Mouse (Mus musculus) liver, embryonic 13.5 days (tissue): ENCODE data around the gene Smarcc2. TPM values are rescaled to one million over a fixed set of nuclear protein-coding genes. Genes with fewer than 3 reads are reported as not detected.

Experiments
- ATAC-seq: fragments of 200-750 bp; cut with Nextera tagmentation; 2 replicates; pipeline ENCODE4 v1.8.0; 2017; ENCODE audit warnings: low read depth, mild to moderate bottlenecking, moderate number of reproducible peaks, moderate library complexity
- DNase-seq: peaks from one replicate; pipeline ENCODE4 v3.0.0; 2022
- H3K27ac ChIP-seq: fragments of 300-500 bp; sonication (generic); 2 replicates; pipeline ENCODE4 v1.5.1; 2015; ENCODE audit warnings: moderate library complexity, mild to moderate bottlenecking, inconsistent platforms
- H3K27me3 ChIP-seq: fragments of 300-500 bp; sonication (generic); 2 replicates; pipeline ENCODE4 v1.6.1; 2015; ENCODE audit warnings: mild to moderate bottlenecking, inconsistent platforms
- H3K36me3 ChIP-seq: fragments of 300-500 bp; sonication (generic); 2 replicates; pipeline ENCODE4 v1.6.1; 2015; ENCODE audit warnings: mild to moderate bottlenecking, inconsistent platforms
- H3K4me1 ChIP-seq: fragments of 300-500 bp; sonication (generic); replicated peaks from 2 replicates; pipeline ENCODE4 v1.6.1; 2015; ENCODE audit warnings: inconsistent platforms
- H3K4me2 ChIP-seq: fragments of 300-500 bp; sonication (generic); 2 replicates; pipeline ENCODE4 v1.6.1; 2015; ENCODE audit warnings: inconsistent platforms, mild to moderate bottlenecking, moderate library complexity
- H3K4me3 ChIP-seq: fragments of 300-500 bp; sonication (generic); replicated peaks from 2 replicates; pipeline ENCODE4 v1.5.1; 2015; ENCODE audit warnings: mild to moderate bottlenecking, inconsistent platforms
- H3K9ac ChIP-seq: fragments of 300-500 bp; sonication (generic); 2 replicates; pipeline ENCODE4 v1.6.1; 2015; ENCODE audit warnings: mild to moderate bottlenecking, inconsistent platforms
- H3K9me3 ChIP-seq: fragments of 300-500 bp; sonication (generic); replicated peaks from 2 replicates; pipeline ENCODE4 v1.6.1; 2016; ENCODE audit warnings: inconsistent platforms
- WGBS: fragments of 180-500 bp; shearing (Covaris S2); methylation state at CpG from one replicate; pipeline ENCODE4 v1.1.7; 2015; ENCODE audit not compliant: insufficient replicate concordance; 5-methylcytosine and 5-hydroxymethylcytosine counted together
- polyA plus RNA-seq: library from polyadenylated mRNA; unstranded; fragments of >200 nt; fragmentation: Nextera tagmentation; extraction: Ambion mirVana; gene quantifications from 2 replicates; pipeline ENCODE4 v1.2.1, GENCODE M21; 2015

The Smarcc2 gene
- polyA plus RNA-seq, 1 experiment from 2014 or later, result 18.5 TPM

GRCm38 (mm10) chr10:128493695-128494666 is 34.9 kb downstream of the Smarcc2 start, which contains the start of gene Myl6:
Gene Myl6 (minus strand): TSS chr10:128494145.
- Histone ChIP-seq H3K4me2 (peak within 1 kb of the TSS; percentile 93), H3K4me3 (peak within 1 kb of the TSS; percentile 88), H3K9me3 (no peaks in the 10 kb centered on the region), H3K4me1 (peaks cover 68% of the 10 kb centered on the region), H3K36me3 (peaks cover 33% of the 10 kb centered on the region), H3K9ac (peak within 1 kb of the TSS; percentile 93), H3K27ac (peak within 1 kb of the TSS; percentile 91), H3K27me3 (no peaks in the 10 kb centered on the region)
- WGBS, result under 1% methylated on average over 45 of the region's 45 CpGs
- ATAC-seq (peak; percentile 87), DNase-seq (peak; percentile 95)

- peak overlapping the region; percentile 88 for H3K4me3 ChIP-seq
- peaks cover 26% of the 10 kb centered on the region for H3K36me3 ChIP-seq
- no peaks in the 10 kb centered on the region for H3K27me3 ChIP-seq
- peak overlapping the region; percentile 91 for H3K27ac ChIP-seq
- 32% methylated on average over 11 of the region's 11 CpGs for WGBS
- H3K9me3 ChIP-seq, result no peaks in the 10 kb centered on the region
- no peak for ATAC-seq
- DNase-seq, result no peak
- peak overlapping the region; percentile 93 for H3K4me2 ChIP-seq
- H3K4me1 ChIP-seq, result peaks cover 76% of the 10 kb centered on the region
- peak overlapping the region; percentile 93 for H3K9ac ChIP-seq
Observed at GRCm38 (mm10) chr10:128494667-128495245, 35.7 kb downstream of the Smarcc2 start.

- H3K36me3 ChIP-seq, result peaks cover 20% of the 10 kb centered on the region
- H3K4me3 ChIP-seq, result peak overlapping the region; percentile 88
- peak overlapping the region; percentile 93 for H3K4me2 ChIP-seq
- H3K27me3 ChIP-seq, result no peaks in the 10 kb centered on the region
- DNase-seq (no peak), ATAC-seq (no peak)
- peaks cover 80% of the 10 kb centered on the region for H3K4me1 ChIP-seq
- H3K9ac ChIP-seq, result peak overlapping the region; percentile 93
- WGBS, result 57% methylated on average over 2 of the region's 2 CpGs
- H3K9me3 ChIP-seq, result no peaks in the 10 kb centered on the region
- H3K27ac ChIP-seq, result peak overlapping the region; percentile 91
Observed at GRCm38 (mm10) chr10:128495270-128495669, 36.2 kb downstream of the Smarcc2 start.

DNA sequence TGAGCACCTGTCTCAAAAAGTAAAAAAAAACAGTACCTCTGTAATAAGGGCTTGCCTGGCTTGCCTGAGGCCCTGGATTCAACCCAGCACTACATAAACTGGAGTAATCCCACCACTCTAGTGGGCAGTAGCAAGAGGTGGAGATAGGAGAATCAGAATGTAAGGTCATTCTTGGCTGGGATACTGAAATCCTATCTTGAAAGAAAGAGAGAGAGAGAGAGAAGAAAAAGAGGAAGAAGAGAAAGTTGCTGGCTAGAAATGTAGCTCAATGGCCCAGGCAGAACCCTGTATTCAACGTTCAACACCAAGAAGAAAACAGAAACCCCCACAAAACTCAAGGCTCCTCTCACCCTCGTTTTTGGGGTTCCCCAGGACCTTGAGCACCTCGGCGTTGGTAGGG is 36.9 kb downstream of the Smarcc2 start:
- Histone ChIP-seq H3K4me2 (no peak overlapping the region), H3K27me3 (no peaks in the 10 kb centered on the region), H3K36me3 (peaks cover 14% of the 10 kb centered on the region), H3K4me1 (peaks cover 80% of the 10 kb centered on the region), H3K9me3 (no peaks in the 10 kb centered on the region), H3K27ac (peak overlapping the region; percentile 39; the same call in 1 of the 2 replicates), H3K9ac (peak overlapping the region; percentile 93), H3K4me3 (no peak overlapping the region)
- WGBS, result 64% methylated on average over 4 of the region's 4 CpGs
- ATAC-seq (no peak), DNase-seq (no peak)

- Histone ChIP-seq H3K9ac (no peak overlapping the region), H3K4me1 (peaks cover 76% of the 10 kb centered on the region), H3K4me3 (no peak overlapping the region), H3K36me3 (peaks cover 7% of the 10 kb centered on the region), H3K27ac (0 out of 2 replicates have a peak overlapping the region, but pooled peaks have one; percentile 39), H3K9me3 (no peaks in the 10 kb centered on the region), H3K4me2 (no peak overlapping the region), H3K27me3 (no peaks in the 10 kb centered on the region)
- DNase-seq, result no peak
- 63% methylated on average over 6 of the region's 6 CpGs for WGBS
- ATAC-seq, result no peak
Observed at GRCm38 (mm10) chr10:128496509-128497077, 37.5 kb downstream of the Smarcc2 start.

GRCm38 (mm10) chr10:128497134-128497737 is 38.2 kb downstream of the Smarcc2 start:
- H3K27ac ChIP-seq, result no peak overlapping the region
- H3K4me1 ChIP-seq, result peaks cover 75% of the 10 kb centered on the region
- H3K9me3 ChIP-seq, result no peaks in the 10 kb centered on the region
- ATAC-seq (no peak), DNase-seq (no peak)
- no peak overlapping the region for H3K9ac ChIP-seq
- H3K4me3 ChIP-seq, result no peak overlapping the region
- no peak overlapping the region for H3K4me2 ChIP-seq
- H3K27me3 ChIP-seq, result no peaks in the 10 kb centered on the region
- peaks cover under 1% of the 10 kb centered on the region for H3K36me3 ChIP-seq
- 66% methylated on average over 6 of the region's 6 CpGs for WGBS

- DNase-seq (peak; percentile 95), ATAC-seq (peak; percentile 89)
- Histone ChIP-seq H3K4me1 (peaks cover 77% of the 10 kb centered on the region), H3K4me2 (peak within 1 kb of the TSS; percentile 93), H3K36me3 (no peaks in the 10 kb centered on the region), H3K4me3 (peak within 1 kb of the TSS; percentile 73), H3K27ac (peak within 1 kb of the TSS; percentile 86), H3K27me3 (no peaks in the 10 kb centered on the region), H3K9ac (peak within 1 kb of the TSS; percentile 82), H3K9me3 (no peaks in the 10 kb centered on the region)
- WGBS, result under 1% methylated on average over 27 of the region's 27 CpGs
Observed at GRCm38 (mm10) chr10:128498590-128498989, 39.5 kb downstream of the Smarcc2 start, which contains the start of gene Myl6b. Gene Myl6b (minus strand): TSS chr10:128498685.

DNA sequence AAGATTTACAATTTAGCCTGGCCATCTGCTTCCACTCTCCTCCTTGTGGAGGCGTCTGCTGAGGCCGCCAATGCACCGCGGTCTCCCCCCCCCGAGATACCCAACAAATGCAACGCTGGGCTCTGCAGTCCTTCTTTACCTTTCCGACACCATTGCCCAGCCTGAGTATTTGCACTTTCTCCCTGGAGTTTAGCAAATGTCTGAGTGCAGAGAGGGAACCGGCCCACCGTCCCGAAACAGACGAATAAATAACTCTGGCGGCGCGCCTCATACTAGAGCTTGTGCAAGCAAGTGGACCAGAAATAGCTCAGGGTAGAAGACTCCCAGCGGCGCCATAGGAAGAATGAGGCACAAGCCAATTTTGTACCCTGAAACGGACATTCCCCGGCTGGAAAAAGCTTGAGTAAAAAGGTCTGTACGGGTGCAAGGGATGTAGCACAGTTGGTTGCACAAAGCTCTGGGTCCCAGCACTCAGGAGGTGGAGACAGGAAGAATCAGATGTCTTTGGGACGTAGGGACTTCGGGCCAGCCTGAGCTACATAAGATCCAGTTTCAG is 40.1 kb downstream of the Smarcc2 start:
- peak; percentile 44 for ATAC-seq
- Histone ChIP-seq H3K36me3 (no peaks in the 10 kb centered on the region), H3K4me1 (peaks cover 83% of the 10 kb centered on the region), H3K27ac (peak overlapping the region; percentile 86), H3K9me3 (no peaks in the 10 kb centered on the region), H3K4me2 (peak overlapping the region; percentile 93), H3K27me3 (no peaks in the 10 kb centered on the region), H3K9ac (peak overlapping the region; percentile 82), H3K4me3 (peak overlapping the region; percentile 73)
- DNase-seq, result peak; percentile 42
- 1% methylated on average over 21 of the region's 21 CpGs for WGBS

DNA sequence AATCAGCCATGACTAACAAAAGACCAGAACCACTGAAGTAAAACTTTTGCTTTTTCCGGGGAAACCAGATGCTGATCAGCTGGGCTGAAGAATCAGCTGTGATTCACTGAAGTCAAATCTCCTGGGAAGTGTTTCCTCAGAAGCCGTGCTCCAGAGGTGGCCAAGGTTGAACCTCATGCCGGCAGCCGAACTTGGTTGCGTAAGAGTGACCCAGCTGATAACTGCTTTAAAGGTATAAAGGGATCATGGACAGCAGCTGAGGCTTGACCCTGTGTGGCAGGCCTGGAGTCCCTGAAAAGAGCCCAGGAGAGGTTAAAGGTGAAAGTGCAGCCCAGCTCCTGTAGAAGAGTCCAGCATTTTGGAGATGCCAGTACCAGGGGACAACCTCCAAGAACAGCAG is 43.3 kb downstream of the Smarcc2 start:
- Histone ChIP-seq H3K9ac (no peak overlapping the region), H3K4me2 (no peak overlapping the region), H3K27me3 (no peaks in the 10 kb centered on the region), H3K27ac (peak overlapping the region; percentile 64), H3K36me3 (no peaks in the 10 kb centered on the region), H3K9me3 (no peaks in the 10 kb centered on the region), H3K4me3 (no peak overlapping the region), H3K4me1 (peaks cover 66% of the 10 kb centered on the region)
- DNase-seq, result no peak
- no peak for ATAC-seq
- WGBS, result 65% methylated on average over 5 of the region's 5 CpGs

- Histone ChIP-seq H3K27ac (0 out of 2 replicates have a peak overlapping the region, but pooled peaks have one; percentile 3), H3K4me1 (peaks cover 54% of the 10 kb centered on the region), H3K9ac (no peak overlapping the region), H3K4me3 (no peak overlapping the region), H3K4me2 (no peak overlapping the region), H3K9me3 (no peaks in the 10 kb centered on the region), H3K27me3 (no peaks in the 10 kb centered on the region), H3K36me3 (no peaks in the 10 kb centered on the region)
- no peak for DNase-seq
- 79% methylated on average over 8 of the region's 8 CpGs for WGBS
- no peak for ATAC-seq
Observed at GRCm38 (mm10) chr10:128503532-128503931, 44.5 kb downstream of the Smarcc2 start.
